14 mouse cellular contexts compared by ENCODE assay signal in the genomic region with DNA sequence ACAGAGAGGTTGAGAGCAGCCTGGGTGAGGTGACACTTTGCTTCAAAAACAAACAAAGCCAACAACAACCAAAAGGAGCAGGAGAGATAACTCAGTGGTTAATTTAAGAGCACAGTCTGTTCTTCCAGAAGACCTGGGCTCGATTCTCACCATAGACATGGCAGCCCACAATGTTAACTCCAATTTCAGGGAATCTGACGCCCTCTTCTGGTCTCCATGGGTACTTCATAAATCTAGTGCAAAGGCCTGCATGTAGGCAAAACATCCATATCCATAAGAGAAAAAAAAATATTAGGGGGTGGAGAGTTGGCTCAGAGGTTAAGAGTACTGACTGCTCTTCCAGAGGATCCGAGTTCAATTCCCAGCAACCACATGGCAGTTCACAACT. TPM values are rescaled to one million over a fixed set of nuclear protein-coding genes. Genes with fewer than 3 reads are reported as not detected.
DNase-seq lines count a peak whose midpoint lies in the region; ATAC-seq and TF ChIP-seq lines count a peak whose summit lies in the region.
"Had no signal": no experiment of that assay in that cellular context is flagged by ENCODE, and none has a peak within 500 bp of the region (broad histone marks: within the 10 kb centered on the region; RNA-seq: fewer than 3 reads in every experiment).

No protein-coding gene starts in this region.

- DNase-seq in cerebellum, adult 2 months: peak in 1 of 2 experiments; percentile 29
- no peak for DNase-seq in left cerebral cortex, adult 2 months (ENCODE audit: extremely low spot score in 1 of 2, low spot score in 2 of 2)
- no peak for DNase-seq in left cerebral cortex, adult 9 months (ENCODE audit: low spot score in 2 of 2)
- no peak for DNase-seq in CH12.LX (ENCODE audit: extremely low read depth)
- no peak for DNase-seq in right cerebral cortex, adult 2 months (ENCODE audit: low spot score in 2 of 2)
- DNase-seq in thymus, postnatal 4 days: no peak
- DNase-seq: thymus, postnatal 25 days had no signal

- in situ Hi-C loops in CH12.LX (cut with MboI; ENCODE audit: low pct_ligation_motif_present, low pct_unique_long_range_greater_than_20kb, low sequenced_read_pairs): no loop called here

- TF ChIP-seq CTCF in cerebellum, adult 2 months (IDR thresholded peaks at IDR 0.05; ENCODE audit: borderline replicate concordance, insufficient read depth, low read depth, low read length): peak; percentile 38; the same call in 1 of the 2 replicates
- TF ChIP-seq CTCF in left cerebral cortex, adult 2 months (IDR thresholded peaks at IDR 0.05): peak; percentile 51
- peak; percentile 24 to 38; a peak in 1 of 4 replicates for TF ChIP-seq CTCF in CH12.LX (conservative IDR thresholded peaks at IDR 0.05 in 1 of 2, IDR thresholded peaks at IDR 0.05 in 1 of 2; ENCODE audit: low read depth in 2 of 2, low read length in 2 of 2)
- TF ChIP-seq CTCF in cortical plate, adult 2 months (IDR thresholded peaks at IDR 0.05; ENCODE audit: extremely low read depth, insufficient read depth, low read length): peak; percentile 26

- TF ChIP-seq EP300 in CH12.LX (IDR thresholded peaks at IDR 0.05; ENCODE audit: low read length): no peak

- H3K27ac ChIP-seq in cerebellum, adult 2 months (ENCODE audit: insufficient read depth, low read length): no peak overlapping the region
- H3K27ac ChIP-seq in left cerebral cortex, adult 2 months: peak overlapping the region; percentile 77
- H3K27ac ChIP-seq in CH12.LX (ENCODE audit: insufficient read depth, low read depth): no peak overlapping the region
- H3K27ac ChIP-seq in cortical plate, adult 2 months (ENCODE audit: insufficient read depth, low read length): no peak overlapping the region
- H3K27ac ChIP-seq: hindbrain, embryonic 15.5 days had no signal

- dilution Hi-C loops in CH12.LX (cut with MboI; ENCODE audit: extremely low pct_ligation_motif_present, extremely low pct_unique_long_range_greater_than_20kb, low sequenced_read_pairs): no loop called here

- peaks cover 10% of the 10 kb centered on the region for H3K4me1 ChIP-seq in cerebellum, adult 2 months (ENCODE audit: control insufficient read depth, insufficient read depth, low read length)
- H3K4me1 ChIP-seq in CH12.LX (ENCODE audit: control insufficient read depth in 1 of 2, insufficient read depth in 2 of 2): peaks cover 0 to 24% of the 10 kb centered on the region in 2 experiments; a peak in 2 of 4 replicates
- peaks cover 27% of the 10 kb centered on the region for H3K4me1 ChIP-seq in cortical plate, adult 2 months (ENCODE audit: control insufficient read depth, insufficient read depth, low read length)

- H3K36me3 ChIP-seq in CH12.LX (replicated peaks in 1 of 2; ENCODE audit: control insufficient read depth in 1 of 2, insufficient read depth in 1 of 2, low read length in 1 of 2): peaks cover 0 to 32% of the 10 kb centered on the region in 2 experiments
- H3K36me3 ChIP-seq: hindbrain, embryonic 15.5 days had no signal

- H3K27me3 ChIP-seq in cerebellum, adult 2 months (ENCODE audit: control insufficient read depth, insufficient read depth, low read length): no peaks in the 10 kb centered on the region
- H3K27me3 ChIP-seq in CH12.LX (replicated peaks): no peaks in the 10 kb centered on the region
- H3K27me3 ChIP-seq: hindbrain, embryonic 15.5 days; megakaryocyte, embryonic 14.5 days had no signal

- H3K9me3 ChIP-seq in CH12.LX (replicated peaks; ENCODE audit: low read length): no peaks in the 10 kb centered on the region
- H3K9me3 ChIP-seq: hindbrain, embryonic 15.5 days; megakaryocyte, embryonic 14.5 days had no signal

- WGBS in cerebellum, adult 2 months: 79% methylated on average over 3 of the region's 3 CpGs

- H3K9ac ChIP-seq in CH12.LX (ENCODE audit: insufficient read depth, low read depth): no peak overlapping the region
- H3K9ac ChIP-seq: hindbrain, embryonic 15.5 days had no signal

- intact Hi-C loops in left cerebral cortex, adult 2 months (cut with DNase I): no loop called here

- no peak overlapping the region for H3K4me2 ChIP-seq in CH12.LX (ENCODE audit: insufficient read depth, low read depth, poor library complexity, severe bottlenecking)
- H3K4me2 ChIP-seq: hindbrain, embryonic 15.5 days had no signal

- no peaks in the 10 kb centered on the region for H3K79me2 ChIP-seq in CH12.LX (replicated peaks; ENCODE audit: control insufficient read depth, extremely low read depth, insufficient read depth, poor library complexity, severe bottlenecking)

- TF ChIP-seq RAD21 in CH12.LX (IDR thresholded peaks at IDR 0.05; ENCODE audit: low read depth, low read length): peak; percentile 16

- no peak overlapping the region for H3K4me3 ChIP-seq in cerebellum, adult 2 months (replicated peaks; ENCODE audit: insufficient read depth, low read depth, low read length)
- no peak overlapping the region for H3K4me3 ChIP-seq in left cerebral cortex, adult 2 months
- no peak overlapping the region for H3K4me3 ChIP-seq in CH12.LX (replicated peaks in 1 of 3; ENCODE audit: low read depth in 2 of 3, low read length in 2 of 3, poor library complexity in 1 of 3)
- no peak overlapping the region for H3K4me3 ChIP-seq in cortical plate, adult 2 months (ENCODE audit: insufficient read depth, low read length)
- H3K4me3 ChIP-seq: hindbrain, embryonic 15.5 days had no signal

- TF ChIP-seq POLR2A in cerebellum, adult 2 months (IDR thresholded peaks at IDR 0.05; ENCODE audit: borderline replicate concordance, insufficient read depth, low read length): no peak
- TF ChIP-seq POLR2A in CH12.LX (IDR thresholded peaks at IDR 0.05; ENCODE audit: low read depth, low read length): no peak
- no peak for TF ChIP-seq POLR2A in cortical plate, adult 2 months (IDR thresholded peaks at IDR 0.05; ENCODE audit: extremely low read depth, insufficient read depth, low read length)

- no peak for ATAC-seq in cerebellum, adult (ENCODE audit: insufficient number of reproducible peaks, low FRiP score, low TSS enrichment)

TF ChIP-seq in CH12.LX, 34 proteins besides CTCF, POLR2A, EP300 and RAD21:
- TF ChIP-seq MYC (IDR thresholded peaks at IDR 0.05; ENCODE audit: low read depth, low read length) (no peak), MAFK (IDR thresholded peaks at IDR 0.05; ENCODE audit: insufficient replicate concordance, low read length) (no peak), MXI1 (IDR thresholded peaks at IDR 0.05; ENCODE audit: low read depth, low read length) (no peak), TBP (conservative IDR thresholded peaks at IDR 0.05; ENCODE audit: low read depth, low read length) (no peak), JUN (IDR thresholded peaks at IDR 0.05; ENCODE audit: insufficient read depth, low read depth, low read length) (no peak), NELFE (IDR thresholded peaks at IDR 0.05; ENCODE audit: low read depth, low read length) (no peak), KAT2A (IDR thresholded peaks at IDR 0.05; ENCODE audit: insufficient replicate concordance, low read length) (no peak), ELF1 (IDR thresholded peaks at IDR 0.05; ENCODE audit: low read depth, low read length) (no peak), ETS1 (conservative IDR thresholded peaks at IDR 0.05; ENCODE audit: low read depth, low read length) (no peak), ZNF384 (IDR thresholded peaks at IDR 0.05; ENCODE audit: low read depth, low read length) (no peak), UBTF (IDR thresholded peaks at IDR 0.05; ENCODE audit: low read depth, low read length) (no peak), HCFC1 (IDR thresholded peaks at IDR 0.05; ENCODE audit: low read depth, low read length) (no peak), ZC3H11A (IDR thresholded peaks at IDR 0.05; ENCODE audit: low read depth, low read length) (no peak)

RNA-seq across cellular contexts. Expression of a gene that starts 7.0 kb away (rescaled TPM):
- 54.2 and 59.1 TPM in 2 replicates for polyA plus RNA-seq in cerebellum, adult 2 months (2012; rRNA removed)
- 100 to 1,000 TPM; 116 to 123 TPM for total RNA-seq in left cerebral cortex, adult 2 months (2021)
- 6.5 and 8.7 TPM in 2 replicates for total RNA-seq in CH12.LX (2012; rRNA removed)
- total RNA-seq in CH12.LX (2014; rRNA removed): 4.7 and 5.4 TPM in 2 replicates
- 15.7 and 16.7 TPM in 2 replicates for polyA plus RNA-seq in CH12.LX (2012; ENCODE audit: insufficient read length, low read depth)
- polyA plus RNA-seq in cortical plate, adult 2 months (2012; rRNA removed): 74.1 and 77.0 TPM in 2 replicates

RNA-seq across cellular contexts. Expression of a gene that starts 14.7 kb away (rescaled TPM):
- polyA plus RNA-seq in cerebellum, adult 2 months (2012; rRNA removed): 0.05 TPM in 1 of 2 replicates, not detected in the other
- under 1 TPM; 0.21 to 0.34 TPM for total RNA-seq in left cerebral cortex, adult 2 months (2021)
- total RNA-seq in CH12.LX (2012; rRNA removed) (0.08 and 0.13 TPM in 2 replicates), CH12.LX (2014; rRNA removed) (0.13 TPM in 1 of 2 replicates, not detected in the other)
- 2.3 and 4.0 TPM in 2 replicates for polyA plus RNA-seq in CH12.LX (2012; ENCODE audit: insufficient read length, low read depth)
- 0.06 and 0.49 TPM in 2 replicates for polyA plus RNA-seq in cortical plate, adult 2 months (2012; rRNA removed)
- total RNA-seq: heart, adult 18-20 months had no signal
- polyA plus RNA-seq: limb, embryonic 11.5 days; spleen, adult 2 months had no signal

RNA-seq across cellular contexts. Expression of a gene that starts 35.9 kb away (rescaled TPM):
- 113 and 116 TPM in 2 replicates for polyA plus RNA-seq in cerebellum, adult 2 months (2012; rRNA removed)
- total RNA-seq in left cerebral cortex, adult 2 months (2021): 10 to 100 TPM; 60.0 to 64.2 TPM
- total RNA-seq in CH12.LX (2012; rRNA removed) (223 and 237 TPM in 2 replicates), CH12.LX (2014; rRNA removed) (219 and 222 TPM in 2 replicates)
- polyA plus RNA-seq in CH12.LX (2012; ENCODE audit: insufficient read length, low read depth): 267 and 283 TPM in 2 replicates
- polyA plus RNA-seq in cortical plate, adult 2 months (2012; rRNA removed): 124 and 128 TPM in 2 replicates
